Mouse (Mus musculus): ENCODE data around the gene Dcun1d2.
"Not testable (repeated sequence)": the region's sequence is repeated elsewhere in the genome, so short reads cannot be mapped to it uniquely, and the experiment has no call there.

Gene Dcun1d2

DNA sequence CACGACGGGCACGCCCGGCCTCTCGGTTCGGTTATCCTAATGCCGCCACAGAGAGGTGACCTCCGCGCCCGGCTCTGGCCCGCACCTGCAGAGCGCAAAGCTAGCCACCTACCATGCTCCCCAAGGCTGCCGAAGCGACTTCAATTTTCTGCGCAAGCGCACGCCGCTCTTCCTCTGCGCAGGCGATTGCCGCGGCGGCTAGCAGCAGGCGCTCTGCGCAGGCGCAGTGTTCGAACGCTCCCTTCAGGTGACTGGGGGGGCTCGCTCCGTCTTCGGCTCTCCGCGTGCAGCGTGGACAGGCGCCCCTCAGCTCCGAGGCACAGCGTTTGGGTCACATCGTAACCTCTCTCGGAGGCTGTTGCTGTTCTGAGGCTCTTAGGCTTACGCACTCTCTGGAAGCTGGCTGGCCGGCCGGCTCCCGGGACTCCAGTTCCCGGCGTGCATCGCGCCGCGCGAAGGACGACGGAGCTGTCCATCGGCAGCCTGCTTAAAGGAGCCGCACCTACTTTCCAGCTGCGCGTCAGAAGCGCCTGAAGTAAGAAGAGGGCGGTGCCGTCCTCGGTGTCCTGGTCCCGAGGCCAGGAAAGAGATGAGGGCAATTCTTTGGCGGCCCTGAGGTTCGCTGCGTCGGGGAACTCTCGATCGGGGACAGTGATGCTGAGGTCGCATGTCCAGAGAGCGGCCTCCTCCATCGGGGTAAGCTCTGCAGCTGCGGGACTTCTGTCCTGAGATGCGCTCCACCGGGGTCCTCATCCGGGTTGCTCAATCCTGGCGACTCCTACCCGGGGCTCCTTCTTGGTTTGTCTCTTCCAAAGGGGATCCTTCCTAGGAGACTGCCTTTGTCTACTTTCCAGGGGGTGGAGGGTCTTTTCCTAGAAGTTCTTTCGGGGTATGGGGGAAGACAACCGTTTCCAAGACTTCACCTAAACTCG lies at the start of gene Dcun1d2, which contains the start of gene Tmco3:
TSS of gene Dcun1d2 (minus strand) at position 440 of the 932 bp plus-strand sequence.
TSS of gene Tmco3 (plus strand) at position 499 of the 932 bp plus-strand sequence.
- DNase-seq (ENCODE audit: low spot score in 2 of 2), result peak; percentile 83 to 94

DNA sequence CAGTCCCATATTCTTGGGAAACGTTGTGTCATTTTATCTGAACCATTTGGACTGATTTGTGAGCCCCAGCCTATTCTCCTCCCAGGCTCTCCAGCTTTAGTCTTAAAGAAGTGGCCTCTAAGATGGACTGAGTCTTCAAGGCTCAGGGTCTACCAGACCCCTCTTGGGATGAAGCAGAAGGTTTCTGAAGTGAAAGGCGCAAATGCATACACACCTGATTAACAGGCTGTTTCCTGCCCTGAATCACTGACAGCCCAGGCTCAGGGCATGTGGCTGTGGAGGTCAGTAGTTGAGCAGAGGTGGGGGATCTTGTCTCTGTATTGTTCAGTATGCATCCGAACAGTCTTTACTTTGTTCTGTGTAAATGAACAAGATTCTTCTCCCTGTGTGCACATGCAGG lies 49.7 kb upstream of the Dcun1d2 start:
- DNase-seq (ENCODE audit: low spot score in 2 of 2), result no peak

DNA sequence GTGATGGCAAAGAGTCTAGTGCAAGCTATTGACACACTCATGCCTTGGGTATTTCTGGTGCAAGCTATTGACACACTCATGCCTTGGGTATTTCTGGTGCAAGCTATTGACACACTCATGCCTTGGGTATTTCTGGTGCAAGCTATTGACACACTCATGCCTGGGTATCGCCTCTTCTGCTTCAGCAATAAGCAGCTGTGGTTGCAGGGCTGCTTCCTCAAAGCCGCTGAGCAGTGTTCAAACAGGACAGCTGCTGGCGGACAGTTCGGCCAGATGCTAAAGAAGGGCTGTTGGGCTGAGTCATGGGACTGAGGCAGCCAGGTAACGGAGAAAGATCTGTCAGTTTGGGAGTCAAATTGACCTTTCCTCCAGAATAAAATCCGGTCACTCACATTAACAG lies 49.3 kb upstream of the Dcun1d2 start:
- not testable (repeated sequence) for DNase-seq (ENCODE audit: low spot score in 2 of 2)

- DNase-seq (ENCODE audit: low spot score in 2 of 2), result no peak
Observed at GRCm38 (mm10) chr8:13334671-13335070, 46.7 kb upstream of the Dcun1d2 start.

- peak in 1 of 2 experiments; percentile 16 for DNase-seq (ENCODE audit: low spot score in 2 of 2)
Observed at GRCm38 (mm10) chr8:13326598-13326997, 38.7 kb upstream of the Dcun1d2 start.

- DNase-seq (ENCODE audit: low spot score in 2 of 2), result no peak
Observed at GRCm38 (mm10) chr8:13316671-13317070, 28.7 kb upstream of the Dcun1d2 start.

GRCm38 (mm10) chr8:13314922-13315321 lies 27.0 kb upstream of the Dcun1d2 start:
- DNase-seq (ENCODE audit: low spot score in 2 of 2), result no peak

GRCm38 (mm10) chr8:13306916-13307315 lies 19.0 kb upstream of the Dcun1d2 start:
- DNase-seq (ENCODE audit: low spot score in 2 of 2), result no peak

- no peak for DNase-seq (ENCODE audit: low spot score in 2 of 2)
Observed at GRCm38 (mm10) chr8:13306309-13306909, 18.5 kb upstream of the Dcun1d2 start.

DNA sequence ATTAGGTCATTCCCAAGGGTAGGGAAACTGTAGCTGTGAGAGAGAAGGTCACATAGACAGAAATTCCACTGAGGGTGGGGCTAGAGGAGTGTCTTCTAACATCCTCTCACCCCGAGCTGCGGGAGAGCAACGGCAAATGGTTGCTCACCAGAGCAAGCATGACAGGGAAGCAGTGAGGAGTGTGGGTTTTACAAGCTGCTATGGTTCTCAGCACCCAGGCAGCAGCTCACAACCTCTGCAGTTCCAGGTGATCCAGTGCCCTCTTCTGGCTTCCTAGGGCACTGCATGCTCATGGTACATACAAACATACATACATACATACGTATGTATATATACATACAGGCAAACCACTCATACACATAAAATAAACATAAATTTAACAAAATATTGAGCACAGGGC lies 18.0 kb upstream of the Dcun1d2 start:
- DNase-seq (ENCODE audit: low spot score in 2 of 2), result no peak

DNA sequence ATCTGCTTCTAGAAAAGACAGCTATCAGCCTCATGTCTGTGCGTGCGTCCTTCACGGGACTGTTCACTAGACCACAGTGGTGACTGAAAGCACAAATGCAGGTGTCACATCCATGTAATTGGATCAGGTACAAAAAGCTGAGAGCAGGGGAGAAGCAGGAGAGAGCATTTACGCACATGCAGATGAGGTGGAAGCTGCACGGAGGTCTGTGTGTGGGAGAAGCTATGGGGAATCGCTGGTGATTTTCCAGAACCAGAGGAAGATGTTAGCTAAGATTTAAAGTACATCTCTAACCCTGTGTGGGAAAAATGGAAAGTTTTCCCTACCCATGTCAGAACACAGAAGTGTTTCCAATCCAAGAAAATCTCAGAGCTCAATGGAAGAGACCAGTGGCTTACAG lies 17.5 kb upstream of the Dcun1d2 start:
- DNase-seq (ENCODE audit: low spot score in 2 of 2), result no peak

- DNase-seq (ENCODE audit: low spot score in 2 of 2), result no peak
Observed at GRCm38 (mm10) chr8:13301036-13301435, 13.1 kb upstream of the Dcun1d2 start.

DNA sequence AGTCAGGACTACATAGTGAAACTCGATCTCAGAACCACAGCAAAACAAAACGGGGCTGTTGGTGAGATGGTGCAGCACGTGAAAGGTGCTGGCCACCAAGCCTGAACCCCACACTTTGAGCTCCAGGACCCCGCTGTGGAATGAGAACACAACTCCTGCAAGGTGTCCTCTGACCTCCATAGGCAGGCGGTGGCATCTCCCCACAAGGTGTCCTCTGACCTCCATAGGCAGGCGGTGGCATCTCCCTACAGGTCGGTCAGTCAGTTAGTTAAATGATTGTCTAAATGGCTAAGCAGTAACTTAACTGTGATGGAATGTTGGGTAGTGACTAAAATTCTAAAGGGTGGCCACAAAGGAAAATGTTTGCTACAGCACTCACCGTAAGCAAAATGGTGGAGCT lies 11.6 kb upstream of the Dcun1d2 start:
- no peak for DNase-seq (ENCODE audit: low spot score in 2 of 2)

- DNase-seq (ENCODE audit: low spot score in 2 of 2), result no peak
Observed at GRCm38 (mm10) chr8:13293677-13294470, 5.9 kb upstream of the Dcun1d2 start.

DNA sequence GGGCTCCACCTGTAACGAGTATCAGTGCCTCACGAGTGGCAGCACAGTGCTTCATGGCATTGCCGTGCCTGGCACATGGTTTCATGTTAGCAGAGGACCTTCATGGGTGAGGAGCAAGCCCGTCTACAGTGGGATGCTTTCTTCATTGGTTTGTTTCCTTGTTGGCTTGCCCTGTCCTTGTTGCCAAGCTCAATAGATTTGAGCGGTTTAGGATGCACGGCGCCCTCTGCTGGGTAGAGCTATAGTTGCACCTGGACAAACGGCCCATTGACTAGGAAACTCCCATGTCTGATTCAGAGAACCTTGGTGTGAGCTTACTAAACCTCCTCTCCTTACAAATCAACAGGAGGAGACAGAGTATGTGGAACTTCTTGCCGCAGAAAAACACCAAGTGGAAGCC lies 4.4 kb upstream of the Dcun1d2 start:
- DNase-seq (ENCODE audit: low spot score in 2 of 2), result peak; percentile 59 to 78

GRCm38 (mm10) chr8:13288646-13289045 lies 715 bp upstream of the Dcun1d2 start:
- DNase-seq (ENCODE audit: low spot score in 2 of 2), result no peak

DNA sequence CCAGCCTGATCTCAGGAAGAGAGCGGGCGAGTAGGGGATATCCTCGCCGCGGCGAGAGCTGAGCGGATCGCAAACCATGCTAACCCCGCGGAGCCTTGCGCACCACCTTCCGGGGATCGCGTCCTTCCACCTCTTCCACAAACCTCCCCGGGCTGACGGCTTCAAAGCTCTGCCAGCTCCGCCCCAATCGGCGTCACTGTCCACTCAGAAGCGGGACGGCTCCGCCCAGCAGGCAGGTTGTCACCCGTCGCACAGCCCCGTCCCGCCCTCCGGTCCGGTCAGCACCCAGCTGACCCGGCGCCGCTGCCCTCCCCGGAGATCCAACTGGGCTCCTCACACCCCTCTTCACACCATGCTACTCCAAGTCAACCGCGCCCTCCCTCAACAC lies 633 bp downstream of the Dcun1d2 start:
- DNase-seq (ENCODE audit: low spot score in 2 of 2), result peak; percentile 57 to 72

- no peak for DNase-seq (ENCODE audit: low spot score in 2 of 2)
Observed at GRCm38 (mm10) chr8:13283200-13283599, 4.7 kb downstream of the Dcun1d2 start.

DNA sequence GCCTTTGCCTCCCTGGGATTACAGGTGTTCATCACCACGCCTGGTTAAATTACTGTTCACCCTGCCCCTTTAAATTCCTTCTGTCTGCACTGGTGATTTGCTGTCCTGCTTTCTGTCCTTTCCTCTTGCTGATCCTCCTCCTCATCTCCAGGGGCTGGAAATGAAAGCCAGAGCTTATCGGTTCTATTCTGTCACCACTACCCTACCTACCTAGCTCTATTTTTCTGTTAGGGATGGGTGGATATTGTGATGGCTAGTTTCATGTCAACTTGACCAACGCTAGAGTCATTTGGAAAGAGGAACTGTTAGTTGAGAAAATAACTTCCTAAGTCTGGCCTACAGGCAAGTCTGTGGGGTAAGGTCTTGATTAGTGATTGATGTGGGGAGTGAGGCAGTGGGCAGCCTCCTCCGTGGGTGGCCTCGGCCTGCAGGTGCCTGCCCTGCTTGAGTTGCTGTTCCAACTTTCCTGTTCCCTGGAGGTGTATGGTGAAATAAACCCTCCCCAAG lies 10.9 kb downstream of the Dcun1d2 start:
- no peak for DNase-seq (ENCODE audit: low spot score in 2 of 2)

- no peak for DNase-seq (ENCODE audit: low spot score in 2 of 2)
Observed at GRCm38 (mm10) chr8:13272834-13273233, 15.1 kb downstream of the Dcun1d2 start.

DNA sequence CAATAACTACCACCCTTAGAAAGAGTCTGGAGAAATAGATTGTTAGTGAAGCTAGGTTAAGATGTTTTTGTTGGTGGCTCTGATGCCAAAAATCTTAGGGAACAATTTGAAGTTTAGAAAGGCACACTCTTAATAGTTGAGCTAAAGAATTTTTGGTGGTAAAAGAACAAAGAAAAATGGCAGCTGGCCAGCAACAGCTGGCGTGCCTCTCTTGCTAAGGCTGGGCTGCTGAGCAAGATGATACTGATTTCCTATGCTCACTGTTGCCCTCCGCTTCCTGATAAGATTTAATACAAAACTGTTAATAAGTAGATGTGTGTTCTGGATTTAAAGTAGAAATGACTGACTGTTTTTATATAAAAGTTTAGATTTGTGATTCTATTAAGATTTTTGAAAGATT lies 20.4 kb downstream of the Dcun1d2 start:
- DNase-seq (ENCODE audit: low spot score in 2 of 2), result no peak

DNA sequence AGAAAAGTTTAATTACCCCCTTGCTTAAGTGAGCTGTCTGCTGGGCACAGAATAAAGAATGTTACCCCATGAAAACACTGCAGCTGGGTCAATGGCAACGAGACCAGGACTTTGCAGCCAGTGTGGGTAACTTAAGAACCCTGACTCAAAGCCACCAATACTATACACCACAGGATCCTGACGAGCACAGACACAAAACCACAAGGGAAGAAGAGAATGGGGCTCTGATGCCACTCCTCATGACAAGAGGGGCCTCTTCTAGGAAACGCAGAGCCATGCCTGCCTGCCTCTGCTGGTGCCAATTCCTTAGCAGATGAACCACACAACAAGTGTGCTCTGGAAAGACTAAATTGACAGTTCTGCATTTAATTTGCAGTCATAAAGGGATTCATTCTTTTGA lies 24.6 kb downstream of the Dcun1d2 start:
- no peak for DNase-seq (ENCODE audit: low spot score in 2 of 2)
